Mouse (Mus musculus): ENCODE results near the gene Cntn1.
"Not testable (repeated sequence)": the region's sequence is repeated elsewhere in the genome, so short reads cannot be mapped to it uniquely, and the experiment has no call there.

Cntn1 gene

GRCm38 (mm10) chr15:92271801-92272365 is 220.9 kb downstream of the Cntn1 start:
- DNase-seq: no peak

DNA sequence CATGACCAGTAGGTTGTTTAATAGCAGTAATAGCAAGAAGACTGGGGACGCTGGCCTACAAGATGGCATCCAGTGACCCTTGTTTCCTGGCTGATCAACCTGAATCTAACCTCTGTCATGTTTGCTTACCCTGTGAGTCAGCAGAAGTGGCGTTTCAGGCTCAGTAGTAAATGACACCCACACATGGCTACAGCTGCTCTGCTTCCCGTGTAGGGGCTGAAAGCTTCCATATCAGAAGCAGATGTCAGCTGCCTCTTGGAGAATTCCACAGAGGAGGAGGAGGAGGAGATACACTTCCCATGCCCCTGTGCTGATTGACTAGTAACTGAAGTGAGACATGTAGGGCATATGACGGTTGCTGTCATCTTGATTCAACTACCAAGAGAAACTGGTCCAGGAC is 225.9 kb downstream of the Cntn1 start:
- no peak for DNase-seq

- no peak for DNase-seq
Observed at GRCm38 (mm10) chr15:92277984-92278383, 227.0 kb downstream of the Cntn1 start.

GRCm38 (mm10) chr15:92280966-92281365 is 230.0 kb downstream of the Cntn1 start:
- no peak for DNase-seq

DNA sequence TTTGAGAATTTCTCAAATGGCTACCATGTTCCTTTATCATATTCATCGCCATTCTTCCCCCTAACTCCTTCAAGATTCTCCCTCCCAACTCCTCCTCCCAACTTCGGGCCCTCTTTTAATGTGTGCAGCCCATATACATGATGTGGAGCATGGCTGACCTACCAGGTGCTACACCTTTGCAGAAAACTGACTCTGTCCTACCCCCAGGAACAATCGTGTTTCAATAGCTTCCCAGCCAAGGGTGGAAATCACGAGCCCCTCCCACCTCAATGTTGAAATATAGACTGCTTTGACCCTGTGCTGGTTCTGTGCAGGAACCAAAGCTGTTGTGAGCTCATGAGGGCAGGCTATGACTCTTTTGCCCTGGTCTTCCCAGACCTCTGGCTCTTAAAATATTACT is 236.7 kb downstream of the Cntn1 start:
- DNase-seq: no peak

GRCm38 (mm10) chr15:92296479-92296878 is 245.5 kb downstream of the Cntn1 start:
- DNase-seq: no peak

- DNase-seq: no peak
Observed at GRCm38 (mm10) chr15:92302796-92303195, 251.8 kb downstream of the Cntn1 start.

- DNase-seq: no peak
Observed at GRCm38 (mm10) chr15:92304221-92304620, 253.3 kb downstream of the Cntn1 start.

- no peak for DNase-seq
Observed at GRCm38 (mm10) chr15:92321959-92322358, 271.0 kb downstream of the Cntn1 start.

DNA sequence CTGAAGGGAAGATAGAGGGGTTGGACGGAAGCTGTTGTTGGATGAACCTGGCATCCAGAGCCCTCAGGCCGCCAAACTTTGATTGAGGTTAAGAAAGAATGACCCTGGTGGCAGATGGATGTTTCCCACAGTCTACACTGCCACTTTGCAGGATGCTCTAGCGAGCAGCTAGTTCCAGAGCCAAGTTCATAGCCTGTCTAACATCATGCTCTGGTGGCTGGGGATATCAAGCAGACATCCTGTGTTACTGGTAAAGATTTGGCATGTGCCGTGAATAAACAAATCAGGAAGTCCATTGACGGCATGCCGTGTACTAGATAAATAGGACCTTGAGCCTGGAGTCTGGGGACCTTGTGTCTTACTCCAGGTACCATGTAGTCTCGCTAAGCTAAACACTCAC is 276.1 kb downstream of the Cntn1 start:
- no peak for DNase-seq

- DNase-seq: no peak
Observed at GRCm38 (mm10) chr15:92340253-92340652, 289.3 kb downstream of the Cntn1 start.

DNA sequence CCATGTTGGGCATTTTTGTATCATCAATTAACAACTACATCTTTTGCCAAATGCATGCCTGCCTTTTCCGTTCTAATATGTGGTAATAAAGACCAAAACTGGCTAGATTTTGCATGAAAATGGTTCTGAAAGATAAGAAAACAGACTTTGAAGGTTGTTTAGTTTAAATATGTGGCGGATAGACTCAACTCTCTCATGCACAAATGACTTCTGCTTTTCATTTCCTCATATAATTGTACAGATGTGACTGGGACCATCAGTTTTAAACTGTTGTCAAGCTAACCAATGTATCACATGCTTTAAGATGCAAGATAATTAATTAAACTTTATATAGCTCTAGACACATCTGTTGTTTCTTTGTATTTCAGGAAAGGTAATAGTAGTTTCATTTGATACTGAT is 290.5 kb downstream of the Cntn1 start:
- DNase-seq: no peak

- no peak for DNase-seq
Observed at GRCm38 (mm10) chr15:92344136-92344869, 293.3 kb downstream of the Cntn1 start.

DNA sequence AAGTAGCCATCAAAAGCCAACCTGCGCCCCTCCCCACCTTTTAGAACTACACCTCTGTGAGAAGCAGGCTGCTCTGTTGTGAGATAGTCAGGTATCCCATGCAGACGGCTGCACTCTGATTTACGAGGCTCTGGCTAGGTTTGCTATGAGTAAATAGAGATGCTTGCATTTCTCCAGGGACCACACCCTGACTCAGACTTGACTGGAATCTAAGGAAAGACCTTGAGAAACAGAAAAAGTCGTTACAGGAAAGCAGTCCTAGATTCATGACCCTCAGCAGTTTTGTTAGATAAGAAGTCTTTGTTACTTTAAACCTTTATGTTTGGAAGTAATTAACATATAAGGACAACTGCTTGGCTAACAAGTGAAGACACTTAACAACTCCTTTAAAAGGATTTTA is 296.5 kb downstream of the Cntn1 start:
- DNase-seq: no peak

DNA sequence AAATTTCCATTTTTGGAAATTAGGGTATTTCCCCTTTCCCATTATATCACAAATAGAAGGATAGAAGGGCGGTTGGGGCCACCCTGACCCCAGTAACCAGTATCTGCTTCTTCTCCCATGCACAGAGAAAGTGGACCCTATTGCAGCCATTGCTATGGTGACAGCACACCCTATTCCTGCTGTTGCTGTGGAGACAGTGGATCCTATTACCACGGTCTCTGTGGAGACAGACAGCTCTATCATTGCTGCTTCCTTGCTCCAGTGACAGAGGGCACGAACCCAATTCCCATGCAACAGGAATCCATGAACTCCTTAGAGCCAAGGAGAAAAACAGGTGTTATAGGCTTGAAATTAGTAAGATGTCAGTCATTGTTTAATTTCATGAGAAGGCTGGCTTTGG is 296.9 kb downstream of the Cntn1 start:
- no peak for DNase-seq

GRCm38 (mm10) chr15:92348453-92348852 is 297.5 kb downstream of the Cntn1 start:
- not testable (repeated sequence) for DNase-seq

- DNase-seq: no peak
Observed at GRCm38 (mm10) chr15:92364153-92364552, 313.2 kb downstream of the Cntn1 start.

DNA sequence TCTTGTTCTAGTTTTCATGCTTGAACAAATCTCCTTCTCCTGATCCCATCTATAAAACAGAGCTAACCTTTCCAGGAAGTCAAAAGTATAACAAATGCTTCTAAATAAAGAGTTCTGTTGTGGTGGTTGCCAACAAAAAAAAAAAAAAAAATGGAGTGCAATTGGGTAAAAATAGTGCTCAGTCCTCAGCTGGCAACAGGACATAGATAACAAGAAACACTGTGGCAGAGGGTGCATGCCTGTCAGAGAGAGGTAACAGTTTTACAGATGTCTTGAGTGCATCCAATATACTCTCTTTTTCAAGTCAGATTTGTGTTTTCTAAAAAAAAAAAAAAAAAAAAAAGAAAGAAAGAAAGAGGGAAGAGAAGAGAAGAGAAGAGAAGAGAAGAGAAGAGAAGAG is 313.6 kb downstream of the Cntn1 start:
- DNase-seq: no peak

All from kidney, adult 11 months (tissue).